Mouse (Mus musculus) ES-E14 (cell line): ENCODE results near the gene Slc38a10.

Experiments used
- HCFC1 ChIP-seq: IDR thresholded peaks from 2 replicates; pipeline ENCODE4 v1.6.1; 2012; ENCODE audit warnings: low read length, inconsistent platforms, borderline replicate concordance; ENCODE audit not compliant: insufficient read depth
- MAFK ChIP-seq: IDR thresholded peaks from 2 replicates; pipeline ENCODE4 v1.6.1; 2014; ENCODE audit warnings: mild to moderate bottlenecking, low read depth, low read length, inconsistent platforms; ENCODE audit not compliant: insufficient read depth

DNA sequence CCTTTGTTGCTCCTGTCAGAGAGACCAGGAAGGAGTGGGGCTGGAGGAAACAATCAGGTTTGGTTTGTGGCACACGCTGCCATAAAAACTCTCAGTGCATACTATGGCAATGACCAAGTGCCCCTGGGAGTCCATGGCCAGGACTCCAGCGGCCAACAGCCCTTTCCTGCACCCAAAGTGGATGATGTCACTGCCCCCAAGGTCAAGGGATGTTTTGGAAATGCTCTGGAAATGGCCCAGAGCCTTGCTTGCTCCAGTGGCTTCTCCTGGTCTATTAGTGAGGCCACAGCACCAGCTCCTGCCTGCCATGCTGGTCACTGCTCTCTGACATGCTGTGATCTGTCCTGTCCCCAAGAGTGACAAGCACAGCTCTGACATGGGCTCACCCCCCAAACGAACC is 75.0 kb downstream of the Slc38a10 start:
- TF ChIP-seq HCFC1: no peak
- TF ChIP-seq MAFK: no peak
